Mouse (Mus musculus) E14TG2a.4 (cell line): Measurements from ENCODE around the gene Slit1.

Experiments
- CTCF ChIP-seq: conservative IDR thresholded peaks from 2 replicates; pipeline ENCODE4 v1.5.1; 2014; ENCODE audit warnings: low read length
- NANOG ChIP-seq: IDR thresholded peaks from 2 replicates; pipeline ENCODE4 v1.6.1; 2014; ENCODE audit warnings: borderline replicate concordance, low read length, mixed read lengths

DNA sequence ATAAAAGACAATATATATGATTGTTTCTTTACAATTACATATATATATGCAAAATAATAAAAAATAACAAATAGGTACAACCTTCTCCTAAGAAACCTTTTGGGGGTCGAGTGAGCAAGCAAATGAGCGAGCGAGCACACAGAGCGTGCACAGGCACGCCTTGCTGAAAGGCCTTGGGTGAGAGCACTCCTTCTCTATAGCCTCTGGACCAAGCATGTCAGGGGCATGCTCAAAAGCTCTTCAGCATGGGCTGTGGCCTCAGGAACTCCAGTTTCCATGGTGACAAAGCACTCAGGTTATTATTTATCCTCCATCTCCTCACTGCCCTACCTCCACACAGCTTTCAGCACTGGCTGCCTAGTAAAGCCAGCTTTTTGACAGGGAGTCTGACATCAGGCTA lies 23.2 kb upstream of the Slit1 start:
- TF ChIP-seq CTCF: no peak
- TF ChIP-seq NANOG: no peak
